Mouse (Mus musculus) cerebellum, adult 2 months (tissue): ENCODE data around the gene Hnrnpm.

ENCODE experiments used
- CTCF ChIP-seq: fragments of 200-500 bp; IDR thresholded peaks from 2 replicates; pipeline ENCODE4 v1.5.1; 2011; ENCODE audit warnings: low read depth, mild to moderate bottlenecking, control low read depth, low read length, moderate library complexity, borderline replicate concordance; ENCODE audit not compliant: insufficient read depth
- POLR2A ChIP-seq: fragments of 200-500 bp; IDR thresholded peaks from 2 replicates; pipeline ENCODE4 v1.6.1; 2011; ENCODE audit warnings: low read length, control low read depth, borderline replicate concordance; ENCODE audit not compliant: insufficient read depth

GRCm38 (mm10) chr17:33676086-33676485 lies 10.6 kb downstream of the Hnrnpm start:
- no peak for TF ChIP-seq CTCF
- TF ChIP-seq POLR2A, result no peak
